Mouse (Mus musculus) embryonic fibroblast, embryonic 13.5 days (primary cell): Measurements from ENCODE around the gene Sirpa.

Experiments
- CTCF ChIP-seq: IDR thresholded peaks from 2 replicates; pipeline ENCODE4 v1.5.1; 2011; ENCODE audit warnings: mild to moderate bottlenecking, control low read depth, low read length, moderate library complexity, borderline replicate concordance; ENCODE audit not compliant: insufficient read depth
- POLR2A ChIP-seq: IDR thresholded peaks from 2 replicates; pipeline ENCODE4 v1.6.1; 2011; ENCODE audit warnings: low read depth, mild to moderate bottlenecking, control low read depth, low read length, moderate library complexity

DNA sequence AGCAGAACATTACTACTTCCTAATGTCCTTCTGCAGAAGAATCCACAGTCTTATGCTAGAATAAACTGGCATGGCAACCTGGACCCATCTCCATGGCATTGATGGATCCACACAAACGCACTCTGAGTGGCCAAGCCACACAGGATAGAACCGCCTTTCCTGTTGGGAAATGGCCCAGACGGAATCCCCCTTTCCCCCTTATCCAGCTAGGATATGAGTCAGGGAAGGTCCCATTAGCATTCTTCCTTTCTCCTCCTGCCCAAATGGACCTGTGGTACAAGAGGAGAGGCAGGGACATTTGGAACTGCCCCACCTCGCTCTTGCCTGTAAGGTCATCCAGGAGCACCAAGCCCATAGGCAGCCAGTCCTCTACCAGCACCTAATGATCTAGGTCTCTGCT is 10.4 kb upstream of the Sirpa start:
- TF ChIP-seq CTCF, result no peak
- TF ChIP-seq POLR2A, result no peak
